Mouse (Mus musculus) right cerebral cortex, postnatal 36 days (tissue): ENCODE results near the gene Prb1.
"Not testable (repeated sequence)": the region's sequence is repeated elsewhere in the genome, so short reads cannot be mapped to it uniquely, and the experiment has no call there.

Experiments used
- DNase-seq, 2 experiments: peaks; one replicate each; pipeline ENCODE4 v3.0.0; 2022; ENCODE audit warnings: low spot score in 2 of 2, mixed read lengths in 1 of 2

Gene Prb1

GRCm38 (mm10) chr6:132210421-132210820 lies at the start of gene Prb1:
TSS of gene Prb1 (minus strand) at chr6:132210521.
- DNase-seq = not testable (repeated sequence)
